Mouse (Mus musculus): ENCODE measurements around the gene Banp.

The Banp gene

DNA sequence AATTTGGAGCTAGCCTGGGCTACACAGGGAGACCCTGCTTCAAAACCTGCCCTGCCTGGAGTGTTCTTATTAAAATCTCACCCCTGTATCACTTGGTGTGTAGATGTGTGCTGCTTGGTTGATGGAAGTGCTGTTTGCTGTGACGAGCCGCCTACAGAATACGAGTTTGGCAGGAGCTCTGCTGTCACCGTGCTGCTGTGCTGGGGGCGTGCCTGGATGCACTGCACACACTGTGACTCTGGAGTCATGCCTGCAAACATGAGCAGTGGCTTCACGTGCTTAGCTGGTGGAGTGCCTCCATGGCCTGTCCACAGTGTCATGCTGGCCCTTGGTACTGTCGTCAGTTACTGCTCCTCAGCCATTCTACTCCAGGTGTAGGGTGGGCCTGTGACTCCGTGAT, 109.4 kb downstream of the Banp start:
- no peak for DNase-seq (ENCODE audit: low read depth, low spot score)

DNA sequence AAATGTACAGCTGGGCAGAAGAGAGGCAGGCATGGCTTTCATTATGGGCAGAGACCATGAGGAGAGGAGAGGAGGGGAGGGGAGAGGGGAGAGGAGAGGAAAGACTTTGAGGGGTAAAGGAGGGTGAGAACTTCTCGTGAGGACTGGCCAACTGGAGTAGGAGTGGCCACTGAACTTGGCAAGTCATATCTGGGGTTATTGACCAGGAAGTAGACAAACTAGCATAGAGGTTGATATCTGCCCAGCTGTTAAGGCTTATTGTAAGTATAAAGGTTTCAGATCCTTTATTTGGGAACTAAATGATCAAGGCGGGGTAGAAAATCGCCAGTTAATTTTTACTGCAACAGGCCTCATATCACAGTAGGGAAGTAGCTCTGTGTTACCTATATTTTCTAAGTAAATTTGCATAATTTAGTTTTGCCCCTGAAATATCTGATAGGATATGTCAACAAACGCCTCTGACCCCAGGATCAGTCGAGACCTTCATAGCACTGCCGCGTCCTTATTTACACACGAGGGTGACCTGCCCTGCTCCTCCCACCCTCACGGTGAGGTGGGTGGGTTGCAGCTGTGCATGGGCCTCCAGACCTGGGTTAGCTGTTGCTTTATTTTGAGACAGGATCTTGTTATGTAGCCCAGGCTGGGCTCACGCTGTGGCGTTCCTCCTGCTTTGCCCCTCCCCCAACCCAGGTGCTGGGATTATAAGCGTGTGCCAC, 113.1 kb downstream of the Banp start:
- DNase-seq (ENCODE audit: low read depth, low spot score) = no peak

DNA sequence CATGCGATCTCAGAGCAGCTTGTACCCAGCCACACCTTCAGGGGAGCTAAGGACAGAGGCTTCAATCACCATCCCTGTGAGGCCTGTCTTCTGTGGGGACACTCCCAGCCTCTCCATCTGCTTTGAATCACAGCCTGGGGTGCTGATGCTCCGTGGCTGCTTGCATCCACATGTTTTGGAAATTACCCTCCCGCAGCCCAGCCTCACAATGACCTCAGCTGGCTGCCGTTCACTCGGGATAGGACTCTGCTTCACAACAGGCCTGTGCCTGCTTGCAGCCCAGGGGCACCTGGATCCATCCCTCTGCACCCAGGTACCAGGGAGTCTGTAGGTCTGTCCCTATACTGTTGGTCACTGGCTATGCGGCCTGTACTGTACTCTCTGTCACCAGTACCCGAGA, 114.8 kb downstream of the Banp start:
- DNase-seq (ENCODE audit: low read depth, low spot score) = no peak

DNA sequence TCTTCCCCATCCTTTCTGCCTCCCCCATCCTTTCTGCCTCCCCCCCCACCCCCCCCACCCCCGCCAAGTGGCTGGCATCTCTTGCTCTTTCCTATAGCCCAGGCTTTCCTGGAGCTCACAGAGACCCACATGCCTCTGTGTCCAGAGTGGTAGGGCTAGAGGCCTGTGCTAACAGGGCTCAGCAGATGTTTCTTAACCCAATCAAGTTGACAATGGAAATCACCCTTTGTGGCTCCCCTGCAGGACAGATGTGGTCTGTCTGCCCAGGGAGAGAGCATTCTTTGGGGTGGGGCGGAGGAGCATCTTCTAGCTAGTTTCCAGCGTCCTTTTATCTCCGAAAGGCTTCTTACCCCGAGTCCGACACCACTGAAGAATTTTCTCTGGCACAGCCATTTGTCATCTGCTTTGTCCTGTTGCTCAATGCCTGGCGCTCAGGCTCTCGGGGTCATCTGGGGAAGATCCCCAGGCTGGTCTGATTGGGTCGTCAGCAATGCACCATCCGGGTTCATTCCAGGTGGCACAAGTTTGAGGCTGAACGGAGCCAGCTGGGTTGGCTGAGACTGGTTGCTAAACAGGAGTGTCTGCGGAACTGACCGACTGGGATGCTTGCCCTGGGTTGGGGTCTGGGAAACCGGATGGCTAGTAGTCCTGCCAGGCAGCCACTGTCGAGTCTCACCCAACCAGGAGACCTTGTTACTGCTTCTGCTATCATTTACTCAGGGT, 118.4 kb downstream of the Banp start:
- no peak for DNase-seq (ENCODE audit: low read depth, low spot score)

DNA sequence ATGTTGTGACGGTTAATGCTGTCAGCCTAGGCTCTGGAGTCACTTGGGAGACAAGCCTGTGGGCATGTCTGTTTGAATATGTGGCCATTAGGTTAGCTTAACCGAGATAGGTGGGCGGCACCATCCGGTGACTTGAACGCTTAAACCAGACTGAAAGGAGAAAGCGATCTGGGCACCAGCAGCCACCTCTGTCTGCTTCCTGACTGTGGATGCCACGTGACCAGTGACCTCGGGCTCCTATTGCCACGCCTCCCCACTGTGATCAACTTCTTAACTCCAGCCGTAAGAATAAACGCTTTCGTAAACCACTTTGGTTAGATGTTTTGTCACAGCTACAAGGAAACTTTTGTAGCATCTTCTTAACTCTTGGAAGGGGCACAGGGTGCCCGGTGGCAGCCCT, 119.1 kb downstream of the Banp start:
- DNase-seq (ENCODE audit: low read depth, low spot score) = no peak

DNA sequence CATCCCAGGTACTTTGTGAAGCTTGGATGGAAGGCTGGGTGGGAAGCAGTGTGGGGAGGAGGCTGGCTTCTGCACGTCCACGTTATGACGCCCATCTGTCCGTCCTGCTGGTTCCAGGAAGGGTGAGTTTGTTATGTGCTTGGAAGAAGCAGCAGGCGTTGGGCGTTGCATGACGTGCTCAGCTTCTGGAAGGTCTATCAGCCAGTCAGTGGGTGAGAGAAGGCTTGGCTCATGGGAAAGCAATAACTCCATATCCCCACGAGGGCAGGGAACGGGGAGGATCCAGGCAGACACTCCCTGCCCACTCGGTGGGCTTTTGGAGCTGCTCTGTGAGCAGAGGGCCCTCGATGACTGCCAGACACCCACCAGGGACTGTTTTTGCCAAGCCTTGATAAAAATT, 119.7 kb downstream of the Banp start:
- no peak for DNase-seq (ENCODE audit: low read depth, low spot score)

DNA sequence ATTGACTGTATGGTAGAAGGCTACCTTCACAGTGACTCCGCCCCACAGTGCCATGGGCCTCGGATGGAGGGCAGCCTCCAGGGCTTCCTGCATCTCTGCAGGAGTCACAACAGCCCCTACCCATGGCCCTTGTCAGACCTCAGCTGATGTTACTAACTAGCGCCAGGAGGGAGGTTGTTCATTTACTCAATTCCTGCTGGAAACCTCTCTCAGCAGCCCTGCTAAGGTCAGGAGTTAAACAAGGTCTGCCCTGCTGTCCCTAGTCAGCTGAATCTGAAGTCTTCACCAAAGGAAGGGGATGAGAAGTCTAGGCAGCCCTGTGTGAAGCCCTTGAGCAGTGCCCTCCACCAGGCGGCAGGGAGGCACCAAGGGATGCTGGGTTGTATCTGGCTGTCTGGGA, 121.6 kb downstream of the Banp start:
- DNase-seq (ENCODE audit: low read depth, low spot score) = no peak

DNA sequence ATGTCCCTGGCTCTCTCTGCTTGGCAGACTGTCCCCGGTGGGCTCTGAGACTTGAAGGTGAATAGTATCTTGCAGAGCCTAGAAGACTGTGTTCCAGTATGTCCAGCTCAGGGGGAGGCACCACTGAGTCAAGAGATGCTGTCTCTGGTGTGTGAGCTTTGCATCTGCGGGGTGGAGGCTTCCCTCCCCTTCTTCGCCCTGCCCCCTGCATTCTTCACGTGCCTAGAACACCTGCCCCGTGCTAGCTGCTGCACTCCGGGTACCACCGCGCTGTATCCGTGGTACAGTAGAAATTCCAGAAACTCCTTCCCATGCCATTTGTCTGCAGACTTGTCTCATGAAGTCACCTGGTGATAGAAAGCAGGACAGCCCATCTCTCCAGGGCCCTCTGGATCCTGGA, 124.4 kb downstream of the Banp start:
- DNase-seq (ENCODE audit: low read depth, low spot score) = no peak

DNA sequence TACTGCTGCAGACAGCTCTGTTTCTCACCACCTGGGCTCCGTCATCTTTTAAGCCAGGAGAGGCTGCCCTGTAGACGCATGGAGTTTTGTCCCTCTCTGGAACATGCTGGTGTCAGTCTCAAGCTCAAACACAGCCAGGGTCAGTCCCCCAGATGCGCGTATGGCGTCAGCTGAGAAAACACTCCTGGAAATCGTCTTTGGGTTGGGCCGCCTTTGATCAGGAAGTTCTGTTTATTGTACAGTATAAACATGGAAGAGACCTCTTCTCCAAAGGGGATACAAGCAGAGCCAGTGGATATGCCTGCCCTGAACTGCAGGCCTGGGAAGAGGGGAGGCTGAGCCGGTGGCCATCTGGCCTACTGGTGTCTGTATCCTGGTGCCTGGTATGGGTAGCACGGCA, 124.9 kb downstream of the Banp start:
- DNase-seq (ENCODE audit: low read depth, low spot score) = no peak

DNA sequence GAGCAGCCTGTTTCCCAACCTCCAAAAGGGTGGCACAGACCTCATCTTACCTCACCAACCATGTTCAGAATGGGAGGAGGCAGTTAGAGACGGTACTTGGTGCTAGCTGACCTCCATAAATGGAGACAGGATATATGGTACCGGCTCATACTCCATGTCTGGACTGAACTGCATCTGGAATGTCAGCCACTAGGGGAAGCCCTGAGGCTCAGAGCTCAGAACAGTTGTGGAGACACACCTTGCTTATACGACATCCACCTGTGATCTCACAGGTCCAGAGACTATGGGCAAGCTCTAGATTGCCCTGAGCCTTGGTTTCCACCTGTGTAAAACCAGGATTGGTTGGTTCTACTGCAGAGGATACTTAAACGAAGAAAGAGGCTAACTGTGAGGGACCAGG, 125.4 kb downstream of the Banp start:
- no peak for DNase-seq (ENCODE audit: low read depth, low spot score)

DNA sequence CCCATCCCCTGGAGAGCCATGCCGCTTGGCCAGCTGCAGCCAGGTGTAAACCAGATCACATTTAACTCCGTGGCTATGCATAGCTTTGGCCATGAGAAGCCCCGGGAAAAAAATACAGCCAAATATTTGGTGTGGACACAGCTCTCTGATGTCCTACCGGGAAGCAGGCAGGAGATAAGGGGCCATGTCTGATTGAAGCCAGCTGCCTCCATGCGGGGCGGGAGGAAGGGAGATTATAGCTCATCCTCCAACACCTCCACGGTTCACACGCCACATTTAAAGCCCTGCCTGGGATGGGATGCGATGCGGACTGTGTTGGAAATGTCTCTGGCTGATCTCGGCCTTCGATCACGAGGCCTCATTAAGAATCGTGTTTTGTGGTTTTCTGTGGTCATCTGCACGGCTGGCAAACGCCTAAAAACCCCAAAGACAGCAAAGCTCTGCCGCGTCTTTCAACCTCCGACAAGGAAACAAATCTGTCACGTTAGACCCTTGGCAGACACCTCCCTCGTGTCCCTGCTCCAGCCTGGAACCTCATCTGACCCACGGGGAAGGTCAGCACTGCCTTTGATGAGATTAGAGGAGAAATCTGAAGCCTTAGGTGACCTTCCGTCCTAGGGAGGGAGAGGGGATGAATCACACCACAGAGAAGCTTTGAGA, 126.8 kb downstream of the Banp start:
- no peak for DNase-seq (ENCODE audit: low read depth, low spot score)

DNA sequence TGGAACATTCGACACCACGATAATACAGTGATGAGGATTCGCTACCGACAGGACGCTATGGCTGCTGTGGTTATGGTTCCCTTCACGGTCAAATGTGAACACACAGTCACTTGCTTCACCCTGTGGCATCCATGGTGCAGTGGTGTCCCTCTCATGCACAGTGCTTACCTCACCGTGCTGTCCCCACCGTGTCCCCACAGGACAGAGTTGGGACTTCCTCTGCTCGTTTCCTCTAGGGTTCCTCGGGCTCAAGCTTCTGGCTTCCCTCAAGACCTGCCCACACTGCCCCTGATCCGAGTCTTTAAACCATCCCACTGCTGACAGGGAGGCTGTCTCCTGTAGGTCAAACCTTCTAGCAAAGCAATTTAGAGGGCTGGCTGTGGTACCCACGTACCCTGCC, 128.8 kb downstream of the Banp start:
- DNase-seq (ENCODE audit: low read depth, low spot score) = no peak
